Mouse (Mus musculus) effector memory CD4-positive, alpha-beta T cell, adult 7 months (primary cell): ENCODE data around the gene Pou1f1. TPM values are rescaled to one million over a fixed set of nuclear protein-coding genes. Genes with fewer than 3 reads are reported as not detected.

ENCODE experiments used
- polyA plus RNA-seq: library from polyadenylated mRNA; unstranded; fragments of 100-300 nt; shearing (Covaris generic); gene quantifications from one replicate; pipeline ENCODE4 v1.2.1, GENCODE M21; 2017

The Pou1f1 gene
- not detected for polyA plus RNA-seq

GRCm38 (mm10) chr16:65520211-65520610 lies at the start of gene Pou1f1:
Pou1f1 (plus strand) TSS chr16:65520511.

DNA sequence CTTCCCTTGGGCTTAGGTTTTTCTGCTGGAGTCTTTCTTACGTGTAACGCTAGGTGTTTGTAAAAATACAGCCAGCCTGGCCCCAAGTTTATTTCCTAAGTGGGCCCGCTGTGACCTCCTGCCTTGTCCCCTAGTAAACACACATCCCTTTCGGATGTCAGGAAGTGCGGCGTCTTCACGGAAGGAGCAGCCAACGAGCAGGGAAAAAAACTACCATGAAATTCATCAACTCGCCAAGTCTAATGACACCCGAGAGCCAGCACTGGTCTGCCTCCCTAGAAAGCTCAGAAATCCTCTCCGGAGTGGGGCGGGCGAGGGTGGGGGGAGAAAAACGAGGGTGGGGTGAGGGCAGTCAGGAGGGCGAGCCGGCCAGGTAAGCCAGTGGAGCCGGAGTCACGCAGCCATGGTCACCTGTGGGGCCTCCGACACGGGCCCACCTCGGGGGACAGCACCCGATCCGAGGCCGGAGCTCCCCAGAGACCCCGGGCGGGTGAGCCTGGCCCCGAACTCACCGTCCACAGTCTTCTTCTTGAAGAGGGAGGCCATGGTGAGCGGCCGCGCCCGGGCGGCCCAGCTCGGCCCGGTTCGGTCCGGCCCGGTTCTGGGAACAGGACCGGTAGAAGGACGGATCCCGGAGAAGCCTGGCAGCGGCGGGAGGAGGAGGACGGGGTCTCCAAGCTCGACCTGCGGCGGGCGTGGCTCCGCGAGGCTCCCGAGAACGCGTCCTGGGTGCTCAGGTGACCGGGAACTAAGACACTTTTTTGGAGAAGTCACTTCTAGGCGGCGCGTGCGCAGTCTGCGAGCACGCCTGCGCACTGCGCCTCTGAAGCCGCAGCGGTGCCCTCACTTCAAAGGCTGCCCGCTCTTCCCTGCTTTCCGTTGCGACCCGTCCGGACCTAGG lies 41.9 kb downstream of the Pou1f1 start, which contains the start of gene Chmp2b:
Chmp2b (minus strand) TSS at position 764 of the 901 bp plus-strand sequence.

Other genes with a start within 250 kb of the Pou1f1 start
- gene Chmp2b, start 42.2 kb downstream of the Pou1f1 start, polyA plus RNA-seq = 34.3 TPM